Mouse (Mus musculus) bone marrow, adult 2 months (tissue): Measurements from ENCODE around the gene Lamtor4.

Experiments used
- CTCF ChIP-seq: fragments of 200-500 bp; IDR thresholded peaks from 2 replicates; pipeline ENCODE4 v1.5.1; 2011; ENCODE audit warnings: low read length, control low read depth; ENCODE audit not compliant: control insufficient read depth, insufficient read depth
- POLR2A ChIP-seq: fragments of 200-500 bp; IDR thresholded peaks from 2 replicates; pipeline ENCODE4 v1.6.1; 2011; ENCODE audit warnings: low read depth, mild to moderate bottlenecking, control low read depth, low read length, borderline replicate concordance; ENCODE audit not compliant: control insufficient read depth

- TF ChIP-seq CTCF (no peak), POLR2A (no peak)
These were observed 25.5 kb downstream of the Lamtor4 start for GRCm38 (mm10) chr5:138280829-138281228.
